Mouse (Mus musculus) forebrain, embryonic 15.5 days (tissue): ENCODE measurements around the gene Styxl1. TPM values are rescaled to one million over a fixed set of nuclear protein-coding genes. Genes with fewer than 3 reads are reported as not detected.

ENCODE experiments used
- ATAC-seq: fragments of 200-750 bp; cut with Nextera tagmentation; replicated peaks from 2 replicates; pipeline ENCODE4 v1.8.0; 2017; ENCODE audit warnings: mild to moderate bottlenecking, moderate TSS enrichment, moderate library complexity
- H3K27ac ChIP-seq: fragments of 300-500 bp; sonication (generic); replicated peaks from 2 replicates; pipeline ENCODE4 v1.5.1; 2015; ENCODE audit warnings: mild to moderate bottlenecking, inconsistent platforms
- H3K27me3 ChIP-seq: fragments of 300-500 bp; sonication (generic); 2 replicates; pipeline ENCODE4 v1.6.1; 2015; ENCODE audit warnings: inconsistent platforms
- H3K36me3 ChIP-seq: fragments of 300-500 bp; sonication (generic); 2 replicates; pipeline ENCODE4 v1.6.1; 2015; ENCODE audit warnings: mild to moderate bottlenecking, inconsistent platforms
- H3K4me1 ChIP-seq: fragments of 300-500 bp; sonication (generic); 2 replicates; pipeline ENCODE4 v1.6.1; 2015; ENCODE audit warnings: inconsistent platforms
- H3K4me2 ChIP-seq: fragments of 300-500 bp; sonication (generic); replicated peaks from 2 replicates; pipeline ENCODE4 v1.6.1; 2015; ENCODE audit warnings: mild to moderate bottlenecking, inconsistent platforms
- H3K4me3 ChIP-seq: fragments of 300-500 bp; sonication (generic); 2 replicates; pipeline ENCODE4 v1.5.1; 2015; ENCODE audit warnings: mild to moderate bottlenecking, inconsistent platforms
- H3K9ac ChIP-seq: fragments of 300-500 bp; sonication (generic); replicated peaks from 2 replicates; pipeline ENCODE4 v1.6.1; 2015; ENCODE audit warnings: mild to moderate bottlenecking, inconsistent platforms
- H3K9me3 ChIP-seq: fragments of 300-500 bp; sonication (generic); 2 replicates; pipeline ENCODE4 v1.6.1; 2016; ENCODE audit warnings: inconsistent platforms
- WGBS: fragments of 180-500 bp; shearing (Covaris S2); methylation state at CpG from one replicate; pipeline ENCODE4 v1.1.7; 2015; ENCODE audit warnings: mixed read lengths; 5-methylcytosine and 5-hydroxymethylcytosine counted together
- polyA plus RNA-seq: library from polyadenylated mRNA; unstranded; fragments of >200 nt; fragmentation: Nextera tagmentation; extraction: Ambion mirVana; gene quantifications from 2 replicates; pipeline ENCODE4 v1.2.1, GENCODE M21; 2015

The Styxl1 gene
- polyA plus RNA-seq, 1 experiment from 2014 or later, result 0.34 TPM

DNA sequence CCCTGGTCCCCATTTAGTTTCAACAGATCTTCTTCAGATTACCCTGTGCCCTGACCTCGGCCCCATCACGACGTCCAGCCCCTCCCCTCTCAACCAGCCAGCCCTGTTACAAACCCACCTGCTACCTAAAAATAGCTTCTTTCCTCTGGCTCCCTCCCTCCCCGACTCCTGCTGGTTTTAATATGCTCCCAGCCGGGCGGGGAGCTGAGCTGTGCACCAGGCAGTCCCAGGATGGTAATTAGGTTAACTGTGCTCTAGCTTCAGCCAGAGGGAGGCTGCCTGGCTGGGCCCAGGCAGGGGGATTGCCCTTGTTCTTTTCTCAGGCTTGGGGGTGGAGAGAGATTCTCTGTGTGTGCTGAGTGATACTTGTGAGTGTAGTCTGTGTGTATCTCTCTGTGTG lies 22.7 kb upstream of the Styxl1 start:
- no peaks in the 10 kb centered on the region for H3K27me3 ChIP-seq
- no peak for ATAC-seq
- no peak overlapping the region for H3K9ac ChIP-seq
- no peak overlapping the region for H3K4me2 ChIP-seq
- H3K9me3 ChIP-seq, result no peaks in the 10 kb centered on the region
- WGBS, result under 1% methylated on average over 6 of the region's 6 CpGs
- peak overlapping the region; percentile 5; the same call in 1 of the 2 replicates for H3K27ac ChIP-seq
- H3K4me3 ChIP-seq, result no peak overlapping the region
- H3K36me3 ChIP-seq, result no peaks in the 10 kb centered on the region
- no peaks in the 10 kb centered on the region for H3K4me1 ChIP-seq

DNA sequence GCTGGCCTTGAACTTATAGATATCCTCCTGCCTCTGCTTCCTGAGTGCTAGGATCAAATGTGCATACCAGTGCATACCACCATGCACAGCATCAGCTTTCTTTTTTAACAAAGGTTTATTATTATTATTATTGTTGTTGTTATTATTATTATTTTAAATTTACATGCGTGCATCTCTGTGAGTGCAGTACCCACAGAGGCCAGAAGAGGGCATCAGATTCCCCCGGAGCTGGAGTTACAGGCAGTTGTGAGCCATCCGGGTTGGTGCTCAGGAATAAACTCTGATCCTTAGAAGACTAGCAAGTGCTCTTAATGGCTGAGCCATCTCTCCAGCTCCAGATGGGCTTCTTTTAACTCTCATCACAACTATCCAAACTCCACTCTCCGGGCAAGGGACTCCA lies 21.6 kb upstream of the Styxl1 start:
- Histone ChIP-seq H3K4me3 (no peak overlapping the region), H3K9ac (no peak overlapping the region), H3K27ac (no peak overlapping the region), H3K27me3 (no peaks in the 10 kb centered on the region), H3K4me2 (no peak overlapping the region), H3K9me3 (no peaks in the 10 kb centered on the region), H3K4me1 (peaks cover 2% of the 10 kb centered on the region; the same call in 1 of the 2 replicates), H3K36me3 (no peaks in the 10 kb centered on the region)
- no peak for ATAC-seq
- WGBS, result 51% methylated on average over 4 of the region's 4 CpGs

DNA sequence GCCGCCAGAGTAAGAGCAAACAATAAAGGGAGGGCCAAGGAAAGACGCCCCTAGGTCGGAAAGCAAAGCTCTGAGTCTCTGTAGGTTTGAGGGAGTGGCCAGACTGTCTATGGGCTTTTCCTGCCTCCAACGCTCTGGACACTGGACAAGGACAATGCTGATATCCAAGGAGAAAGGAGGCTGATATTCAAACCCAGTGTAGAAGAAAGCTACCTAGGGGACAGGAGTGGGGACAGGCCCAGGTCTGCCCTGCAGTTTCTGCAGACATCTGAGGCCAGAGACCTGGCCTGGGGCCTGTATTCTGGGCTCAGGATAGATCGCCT lies 16.6 kb upstream of the Styxl1 start:
- peak overlapping the region; percentile 17; the same call in 1 of the 2 replicates for H3K27ac ChIP-seq
- H3K9me3 ChIP-seq, result no peaks in the 10 kb centered on the region
- peaks cover 24% of the 10 kb centered on the region for H3K36me3 ChIP-seq
- 0 out of 2 replicates have a peak overlapping the region, but pooled peaks have one; percentile 24 for H3K9ac ChIP-seq
- no peaks in the 10 kb centered on the region for H3K27me3 ChIP-seq
- ATAC-seq, result no peak
- H3K4me1 ChIP-seq, result peaks cover 6% of the 10 kb centered on the region
- WGBS, result 6% methylated on average over 5 of the region's 5 CpGs
- peak overlapping the region; percentile 17; the same call in 1 of the 2 replicates for H3K4me3 ChIP-seq
- peak overlapping the region; percentile 30 for H3K4me2 ChIP-seq

DNA sequence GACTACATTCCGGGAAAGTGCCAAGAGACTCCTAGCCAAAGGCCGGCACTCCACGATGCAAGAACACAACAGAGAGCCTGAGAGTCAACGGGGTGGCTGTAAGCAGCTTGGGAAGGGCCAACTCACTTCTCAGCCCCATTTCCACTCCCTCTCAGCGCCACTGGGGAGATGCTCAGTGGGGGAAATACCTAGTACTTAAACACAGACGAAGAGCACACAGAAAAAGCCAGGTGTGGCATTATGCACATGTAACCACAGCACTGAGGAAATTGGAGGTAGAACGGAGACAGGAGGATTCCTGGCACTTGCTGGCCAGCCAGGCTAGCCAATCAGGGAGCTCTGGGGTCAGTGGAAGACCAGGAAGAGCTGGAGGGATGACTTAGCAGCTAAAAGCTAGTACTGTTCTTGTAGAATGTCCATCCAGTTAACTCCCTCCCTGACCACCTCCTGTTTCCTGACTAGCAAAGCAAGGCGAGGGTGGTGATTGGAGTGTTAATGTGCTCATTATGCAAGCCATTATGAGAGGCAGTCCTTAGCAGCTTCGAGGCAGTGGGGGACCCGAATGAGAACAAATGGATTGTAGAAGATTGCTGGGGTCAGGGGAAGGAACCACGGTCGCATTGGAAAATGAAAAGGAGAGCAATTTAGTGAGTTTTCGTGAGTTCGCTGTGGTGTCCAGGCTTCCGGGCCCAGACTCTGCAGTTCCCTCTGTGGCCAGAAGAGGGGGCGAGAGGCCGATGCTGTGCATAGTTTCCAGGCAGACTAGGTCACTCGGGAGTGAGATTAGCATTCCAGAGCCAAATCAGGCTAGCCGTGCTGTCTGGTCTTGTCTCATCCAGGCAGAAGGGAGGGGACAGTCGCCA lies 16.0 kb upstream of the Styxl1 start:
- Histone ChIP-seq H3K4me1 (peaks cover 6% of the 10 kb centered on the region), H3K4me2 (peak overlapping the region; percentile 30), H3K9ac (0 out of 2 replicates have a peak overlapping the region, but pooled peaks have one; percentile 24), H3K36me3 (peaks cover 30% of the 10 kb centered on the region), H3K4me3 (peak overlapping the region; percentile 17; the same call in 1 of the 2 replicates), H3K27ac (peak overlapping the region; percentile 17; the same call in 1 of the 2 replicates), H3K27me3 (no peaks in the 10 kb centered on the region), H3K9me3 (no peaks in the 10 kb centered on the region)
- 9% methylated on average over 20 of the region's 20 CpGs for WGBS
- ATAC-seq, result peak; percentile 82

DNA sequence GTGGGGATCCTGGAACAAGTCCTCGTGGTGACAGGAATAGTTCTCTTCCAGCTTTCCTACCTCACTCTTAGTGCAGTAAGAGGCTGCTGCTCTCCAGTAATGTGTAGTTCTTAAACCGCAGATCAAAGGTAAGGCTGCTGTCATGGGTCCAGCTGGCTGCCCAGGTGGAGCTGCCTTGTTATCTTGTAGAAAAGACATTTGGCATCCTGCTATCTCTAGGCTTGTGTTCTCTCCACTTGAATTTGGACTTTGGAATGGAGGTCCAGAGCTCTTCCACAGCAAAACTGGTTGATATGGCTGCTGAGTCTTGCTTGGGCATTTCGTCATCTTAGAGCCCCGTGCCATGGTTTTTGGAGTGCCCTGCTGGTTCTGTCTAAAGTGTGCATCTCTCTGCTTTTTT lies 4.7 kb upstream of the Styxl1 start:
- H3K4me3 ChIP-seq, result no peak overlapping the region
- no peak overlapping the region for H3K27ac ChIP-seq
- no peak for ATAC-seq
- no peak overlapping the region for H3K4me2 ChIP-seq
- no peak overlapping the region for H3K9ac ChIP-seq
- 97% methylated on average over 4 of the region's 4 CpGs for WGBS
- H3K4me1 ChIP-seq, result peaks cover 20% of the 10 kb centered on the region
- no peaks in the 10 kb centered on the region for H3K27me3 ChIP-seq
- peaks cover 54% of the 10 kb centered on the region for H3K36me3 ChIP-seq
- H3K9me3 ChIP-seq, result no peaks in the 10 kb centered on the region

DNA sequence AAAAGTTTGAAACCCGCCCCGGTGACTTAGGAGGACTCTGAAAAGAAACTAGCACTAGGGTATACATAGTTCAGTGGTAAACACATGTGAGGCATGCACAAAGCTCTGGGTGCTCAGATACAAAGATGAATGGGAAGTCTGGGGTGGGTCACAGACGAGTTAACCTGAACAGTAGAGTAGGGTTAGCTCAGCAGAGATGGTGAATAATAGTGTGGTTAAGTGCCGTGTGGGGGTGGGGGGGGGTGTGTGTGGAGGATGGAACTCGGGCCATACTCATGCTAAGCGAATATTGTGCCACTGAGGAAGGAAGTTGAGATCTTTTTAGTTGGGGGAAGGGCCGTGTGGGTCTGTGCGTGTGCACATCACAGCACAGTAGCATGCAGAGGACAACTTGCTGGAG lies 2.1 kb upstream of the Styxl1 start:
- Histone ChIP-seq H3K27me3 (no peaks in the 10 kb centered on the region), H3K36me3 (peaks cover 29% of the 10 kb centered on the region), H3K4me2 (no peak overlapping the region), H3K4me1 (peaks cover 27% of the 10 kb centered on the region), H3K27ac (no peak overlapping the region), H3K4me3 (no peak overlapping the region), H3K9ac (no peak overlapping the region), H3K9me3 (no peaks in the 10 kb centered on the region)
- WGBS, result 85% methylated on average over 8 of the region's 8 CpGs
- no peak for ATAC-seq

DNA sequence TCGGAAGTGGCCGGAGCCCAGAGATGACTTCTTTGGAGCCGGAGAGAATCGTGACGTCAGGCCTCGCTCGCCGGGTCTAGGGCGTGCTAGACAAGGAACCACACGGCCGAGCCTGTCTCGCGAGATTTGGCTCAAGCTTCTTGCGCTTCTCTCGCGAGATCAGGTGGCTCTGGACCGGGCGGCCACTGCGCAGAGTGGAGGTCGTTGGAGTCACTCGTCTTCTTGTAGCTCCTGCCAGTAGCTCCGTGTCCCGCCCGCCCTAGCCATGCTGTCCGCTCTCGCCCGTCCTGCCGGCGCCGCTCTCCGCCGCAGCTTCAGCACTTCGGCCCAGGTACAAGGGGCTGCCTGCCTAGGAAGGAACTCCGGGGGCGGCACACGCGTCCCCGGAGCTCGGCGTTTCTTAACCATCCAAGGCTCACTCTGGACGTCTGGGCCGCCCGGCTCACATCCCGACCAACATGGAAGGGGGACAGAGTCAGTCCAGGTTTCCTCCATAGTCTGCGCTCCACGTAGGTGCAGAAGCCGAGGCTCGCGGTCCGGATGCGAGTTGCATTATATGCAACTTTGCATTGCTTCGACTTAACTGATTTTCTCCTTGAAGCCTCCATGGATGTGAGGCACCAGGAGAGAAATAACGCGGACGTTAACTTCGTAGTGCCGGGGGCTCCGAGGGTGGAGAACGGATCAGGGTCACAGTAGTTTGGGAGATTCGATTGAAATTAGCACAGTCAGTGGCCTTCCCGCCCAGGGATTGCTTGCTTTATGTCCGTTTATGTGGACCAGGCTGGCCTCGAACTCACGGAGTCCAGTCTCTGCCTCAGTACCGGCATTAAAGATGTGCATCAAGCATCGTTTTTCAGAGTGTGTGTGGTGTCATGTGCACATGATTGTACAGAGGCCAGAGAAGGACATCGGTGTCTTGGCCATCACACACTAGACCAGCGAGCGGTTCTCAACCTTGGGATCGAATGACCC lies 573 bp upstream of the Styxl1 start, which contains the start of gene Mdh2:
Mdh2 (plus strand) TSS at position 10 of the 975 bp plus-strand sequence.
- Histone ChIP-seq H3K9ac (peak within 1 kb of the TSS; percentile 92), H3K4me3 (peak within 1 kb of the TSS; percentile 79), H3K9me3 (no peaks in the 10 kb centered on the region), H3K36me3 (peaks cover 13% of the 10 kb centered on the region), H3K4me2 (peak within 1 kb of the TSS; percentile 78), H3K27me3 (no peaks in the 10 kb centered on the region), H3K27ac (peak within 1 kb of the TSS; percentile 90), H3K4me1 (peaks cover 27% of the 10 kb centered on the region)
- 2% methylated on average over 70 of the region's 70 CpGs for WGBS
- ATAC-seq, result peak; percentile 98

DNA sequence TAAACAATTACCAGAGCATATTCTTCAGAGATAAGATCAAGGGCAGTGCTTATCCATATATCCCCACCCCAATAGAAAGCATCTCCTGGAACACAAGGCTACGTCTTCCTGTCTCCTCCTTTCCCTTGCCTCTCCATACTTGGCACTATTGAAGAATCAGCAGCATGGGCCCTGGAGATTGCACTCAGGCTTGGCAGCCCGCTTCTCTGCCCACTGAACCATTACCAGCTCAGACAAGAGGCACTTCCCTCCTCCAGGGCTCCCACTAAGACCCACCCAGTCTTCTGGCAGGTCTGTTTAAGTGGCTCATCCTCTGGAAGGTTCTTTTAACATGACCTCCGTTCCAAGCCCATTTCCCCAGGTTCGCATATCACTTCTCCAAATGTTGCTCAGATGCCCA lies 1.6 kb downstream of the Styxl1 start:
- no peak for ATAC-seq
- no peak overlapping the region for H3K27ac ChIP-seq
- H3K4me1 ChIP-seq, result peaks cover 27% of the 10 kb centered on the region
- no peaks in the 10 kb centered on the region for H3K9me3 ChIP-seq
- no peaks in the 10 kb centered on the region for H3K27me3 ChIP-seq
- H3K4me2 ChIP-seq, result no peak overlapping the region
- no peak overlapping the region for H3K4me3 ChIP-seq
- no peaks in the 10 kb centered on the region for H3K36me3 ChIP-seq
- WGBS, result 80% methylated on average over 4 of the region's 4 CpGs
- H3K9ac ChIP-seq, result no peak overlapping the region

DNA sequence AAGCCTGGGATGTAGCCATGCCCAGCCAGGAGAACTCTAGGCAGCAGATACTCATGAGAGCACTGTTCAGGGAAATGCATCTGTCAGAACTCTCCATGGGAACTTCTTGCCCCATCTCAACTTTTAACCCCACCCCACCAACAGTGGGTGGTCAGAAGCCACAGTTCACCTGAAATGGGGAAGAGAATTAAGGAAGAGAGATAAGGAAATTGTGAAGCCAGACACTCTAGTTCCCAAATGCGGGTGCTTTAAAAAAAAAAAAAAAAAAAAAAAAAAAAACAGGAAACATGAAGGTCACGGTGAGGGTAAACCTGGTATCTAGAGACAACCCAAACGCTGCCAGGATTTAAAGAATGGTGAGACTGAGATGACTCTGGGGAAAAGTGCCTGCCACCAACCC lies 5.7 kb downstream of the Styxl1 start:
- H3K27me3 ChIP-seq, result no peaks in the 10 kb centered on the region
- WGBS, result 74% methylated on average over 3 of the region's 3 CpGs

DNA sequence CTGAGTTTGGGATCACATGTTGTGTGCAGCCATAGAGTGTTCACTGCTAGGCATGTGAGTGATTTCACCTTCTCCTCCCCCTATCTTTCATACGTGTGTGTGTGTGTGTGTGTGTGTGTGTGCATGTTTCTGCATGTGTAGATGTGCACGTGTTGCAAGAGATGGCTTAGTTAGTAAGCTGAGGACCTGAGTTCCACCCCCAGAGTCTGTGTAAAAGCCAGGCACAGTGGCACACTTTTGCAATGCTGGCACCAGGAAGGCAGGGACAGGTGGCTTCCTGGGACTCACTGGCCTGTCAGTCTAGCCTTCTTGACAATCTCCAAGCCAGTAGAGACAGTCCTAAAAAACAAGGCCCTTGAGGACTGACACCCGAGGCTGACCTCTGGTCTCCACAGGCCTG lies 13.2 kb downstream of the Styxl1 start:
- Histone ChIP-seq H3K27me3 (no peaks in the 10 kb centered on the region), H3K27ac (no peak overlapping the region), H3K36me3 (no peaks in the 10 kb centered on the region), H3K4me2 (no peak overlapping the region), H3K9me3 (no peaks in the 10 kb centered on the region), H3K9ac (no peak overlapping the region), H3K4me3 (no peak overlapping the region), H3K4me1 (no peaks in the 10 kb centered on the region)
- no peak for ATAC-seq
- 65% methylated on average over 3 of the region's 3 CpGs for WGBS

More for the DNA sequence above, 5.7 kb downstream of the Styxl1 start:
- Histone ChIP-seq H3K9me3 (no peaks in the 10 kb centered on the region), H3K4me2 (no peak overlapping the region), H3K9ac (no peak overlapping the region), H3K27ac (no peak overlapping the region), H3K4me1 (peaks cover 3% of the 10 kb centered on the region), H3K4me3 (no peak overlapping the region), H3K36me3 (no peaks in the 10 kb centered on the region)
- no peak for ATAC-seq

DNA sequence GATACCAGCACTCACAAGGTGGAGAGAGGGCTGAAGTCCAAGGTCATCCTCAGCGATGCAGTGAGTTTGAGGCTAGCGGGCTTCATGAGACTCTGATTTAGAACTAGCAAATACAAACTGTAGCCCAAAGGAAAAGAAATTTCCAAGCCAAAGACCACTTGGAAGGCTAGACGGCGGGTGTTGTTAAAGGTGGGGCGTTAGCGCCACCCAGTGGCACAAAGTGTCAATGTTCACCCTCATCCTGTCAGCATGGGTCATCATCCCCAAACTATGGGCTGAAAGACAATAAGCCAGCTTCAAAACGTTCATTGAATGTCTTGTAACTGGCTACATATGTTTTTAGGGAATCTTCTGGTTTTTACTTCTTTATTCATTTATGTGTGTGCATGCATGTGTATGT lies 14.7 kb downstream of the Styxl1 start:
- Histone ChIP-seq H3K27ac (no peak overlapping the region), H3K4me3 (no peak overlapping the region), H3K27me3 (no peaks in the 10 kb centered on the region), H3K4me2 (no peak overlapping the region), H3K4me1 (no peaks in the 10 kb centered on the region), H3K36me3 (no peaks in the 10 kb centered on the region), H3K9me3 (no peaks in the 10 kb centered on the region), H3K9ac (no peak overlapping the region)
- no peak for ATAC-seq
- 5% methylated on average over 7 of the region's 7 CpGs for WGBS

DNA sequence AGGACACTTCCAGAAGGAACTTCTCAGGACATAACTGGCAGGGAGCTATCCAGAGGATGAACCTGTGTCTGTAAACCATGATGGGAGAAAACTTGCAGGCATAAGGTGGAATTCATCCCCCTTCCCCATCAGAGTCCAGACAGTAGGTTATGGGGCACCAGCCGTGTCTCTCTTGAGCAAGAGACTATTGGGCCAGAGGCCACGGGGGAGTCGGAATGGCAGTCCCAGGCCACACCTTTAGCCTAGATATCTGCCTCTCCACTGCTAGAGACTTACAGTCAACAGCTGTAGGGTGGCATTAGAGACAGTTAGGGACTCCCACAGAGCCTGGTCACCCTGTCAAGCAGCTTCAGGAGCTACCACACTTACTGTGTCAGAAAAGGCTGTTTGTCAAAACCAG lies 16.3 kb downstream of the Styxl1 start:
- Histone ChIP-seq H3K9me3 (no peaks in the 10 kb centered on the region), H3K9ac (no peak overlapping the region), H3K4me1 (no peaks in the 10 kb centered on the region), H3K36me3 (no peaks in the 10 kb centered on the region), H3K27me3 (no peaks in the 10 kb centered on the region), H3K27ac (no peak overlapping the region), H3K4me2 (no peak overlapping the region), H3K4me3 (no peak overlapping the region)
- 85% methylated on average over 3 of the region's 3 CpGs for WGBS
- no peak for ATAC-seq
